Mouse (Mus musculus) embryonic facial prominence, embryonic 15.5 days (tissue): ENCODE results near the gene Abcb1b. TPM values are rescaled to one million over a fixed set of nuclear protein-coding genes. Genes with fewer than 3 reads are reported as not detected.
"Not testable (repeated sequence)": the region's sequence is repeated elsewhere in the genome, so short reads cannot be mapped to it uniquely, and the experiment has no call there.

ENCODE experiments used
- ATAC-seq: fragments of 200-750 bp; cut with Nextera tagmentation; 2 replicates; pipeline ENCODE4 v1.8.0; 2017; ENCODE audit warnings: low read depth, moderate TSS enrichment; ENCODE audit not compliant: insufficient number of reproducible peaks, low FRiP score, low TSS enrichment
- H3K27ac ChIP-seq: fragments of 300-500 bp; sonication (generic); replicated peaks from 2 replicates; pipeline ENCODE4 v1.5.1; 2015; ENCODE audit warnings: mild to moderate bottlenecking, inconsistent platforms
- H3K27me3 ChIP-seq: fragments of 300-500 bp; sonication (generic); 2 replicates; pipeline ENCODE4 v1.6.1; 2015; ENCODE audit warnings: inconsistent platforms
- H3K36me3 ChIP-seq: fragments of 300-500 bp; sonication (generic); 2 replicates; pipeline ENCODE4 v1.6.1; 2015; ENCODE audit warnings: mild to moderate bottlenecking, inconsistent platforms
- H3K4me1 ChIP-seq: fragments of 300-500 bp; sonication (generic); 2 replicates; pipeline ENCODE4 v1.6.1; 2015; ENCODE audit warnings: inconsistent platforms
- H3K4me2 ChIP-seq: fragments of 300-500 bp; sonication (generic); replicated peaks from 2 replicates; pipeline ENCODE4 v1.6.1; 2015; ENCODE audit warnings: mild to moderate bottlenecking, inconsistent platforms
- H3K4me3 ChIP-seq: fragments of 300-500 bp; sonication (generic); replicated peaks from 2 replicates; pipeline ENCODE4 v1.5.1; 2015; ENCODE audit warnings: mild to moderate bottlenecking, inconsistent platforms
- H3K9ac ChIP-seq: fragments of 300-500 bp; sonication (generic); 2 replicates; pipeline ENCODE4 v1.6.1; 2015; ENCODE audit warnings: inconsistent platforms
- H3K9me3 ChIP-seq: fragments of 300-500 bp; sonication (generic); replicated peaks from 2 replicates; pipeline ENCODE4 v1.6.1; 2016; ENCODE audit warnings: inconsistent platforms
- WGBS: fragments of 180-500 bp; shearing (Covaris S2); methylation state at CpG from one replicate; pipeline ENCODE4 v1.1.7; 2015; 5-methylcytosine and 5-hydroxymethylcytosine counted together
- polyA plus RNA-seq: library from polyadenylated mRNA; unstranded; fragments of >200 nt; fragmentation: Nextera tagmentation; extraction: Ambion mirVana; gene quantifications from 2 replicates; pipeline ENCODE4 v1.2.1, GENCODE M21; 2015

The Abcb1b gene
- polyA plus RNA-seq, 1 experiment from 2014 or later: 2.3 TPM

DNA sequence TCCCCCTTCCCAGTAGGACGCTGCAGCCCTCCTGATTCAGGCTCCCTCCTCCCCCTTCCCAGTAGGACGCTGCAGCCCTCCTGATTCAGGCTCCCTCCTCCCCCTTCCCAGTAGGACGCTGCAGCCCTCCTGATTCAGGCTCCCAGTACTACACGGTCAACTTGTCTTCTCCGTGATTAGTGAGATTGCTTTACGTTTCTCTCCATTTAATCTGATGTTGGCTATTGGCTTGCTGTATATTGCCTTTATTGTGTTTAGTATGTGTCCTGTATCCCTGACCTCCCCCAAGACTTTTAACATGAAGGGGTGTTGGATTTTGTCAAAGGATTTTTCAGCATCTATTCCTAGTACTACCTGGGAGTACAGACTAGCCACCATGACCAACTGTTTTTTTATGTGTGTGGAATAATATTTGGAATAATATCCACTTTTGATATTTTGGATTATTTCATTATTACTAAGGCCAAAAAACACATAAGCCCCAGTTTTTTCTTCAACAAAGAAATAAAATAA, 22.7 kb downstream of the Abcb1b start:
- 3% methylated on average over 5 of the region's 6 CpGs for WGBS
- H3K4me2 ChIP-seq: peak overlapping the region; percentile 46
- H3K9ac ChIP-seq, H3K27ac ChIP-seq, H3K27me3 ChIP-seq, H3K36me3 ChIP-seq, ATAC-seq, H3K4me3 ChIP-seq, H3K4me1 ChIP-seq, H3K9me3 ChIP-seq: not testable (repeated sequence)

DNA sequence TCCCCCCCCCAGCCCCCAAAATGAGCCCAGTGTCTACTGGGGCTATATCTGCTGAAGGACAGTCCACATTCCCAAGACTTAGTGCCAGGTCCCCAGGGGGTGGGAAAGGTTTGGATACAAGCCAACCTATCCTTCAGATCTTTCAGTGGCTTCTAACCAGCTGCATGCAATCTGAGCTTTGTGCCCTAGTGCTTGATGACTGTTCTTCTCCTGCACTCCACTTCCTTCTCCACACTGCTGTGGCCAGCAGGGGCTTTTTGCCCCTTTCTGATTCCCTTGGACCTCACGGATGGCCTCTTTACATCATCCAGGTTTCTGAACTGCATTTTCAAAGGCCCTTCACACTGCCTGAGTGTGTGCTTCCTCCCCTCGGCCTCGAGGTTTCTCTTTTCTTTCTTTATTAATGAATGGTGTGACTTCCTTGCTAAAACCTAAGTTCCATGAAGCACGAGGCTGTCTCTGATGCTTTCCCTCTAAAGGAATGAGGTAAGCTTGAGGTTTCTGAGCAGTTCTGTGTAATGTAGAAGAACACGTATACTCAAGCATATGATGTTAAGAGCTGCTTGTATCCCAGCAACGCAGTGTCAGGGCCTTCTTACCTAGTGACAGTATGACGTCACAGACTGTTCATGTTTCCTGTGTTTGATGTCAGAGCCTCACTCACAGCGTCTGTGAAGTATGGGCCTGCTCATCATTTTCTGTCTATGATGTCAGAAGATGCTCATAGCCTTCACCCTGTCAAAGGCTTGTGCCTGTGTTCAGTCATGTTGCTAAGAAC, 40.9 kb downstream of the Abcb1b start:
- Histone ChIP-seq H3K4me2 (no peak overlapping the region), H3K27me3 (no peaks in the 10 kb centered on the region), H3K4me1 (no peaks in the 10 kb centered on the region; the same call in 1 of the 2 replicates), H3K27ac (no peak overlapping the region), H3K9me3 (no peaks in the 10 kb centered on the region), H3K36me3 (no peaks in the 10 kb centered on the region), H3K4me3 (no peak overlapping the region), H3K9ac (no peak overlapping the region)
- WGBS: 59% methylated on average over 8 of the region's 8 CpGs
- ATAC-seq: no peak

DNA sequence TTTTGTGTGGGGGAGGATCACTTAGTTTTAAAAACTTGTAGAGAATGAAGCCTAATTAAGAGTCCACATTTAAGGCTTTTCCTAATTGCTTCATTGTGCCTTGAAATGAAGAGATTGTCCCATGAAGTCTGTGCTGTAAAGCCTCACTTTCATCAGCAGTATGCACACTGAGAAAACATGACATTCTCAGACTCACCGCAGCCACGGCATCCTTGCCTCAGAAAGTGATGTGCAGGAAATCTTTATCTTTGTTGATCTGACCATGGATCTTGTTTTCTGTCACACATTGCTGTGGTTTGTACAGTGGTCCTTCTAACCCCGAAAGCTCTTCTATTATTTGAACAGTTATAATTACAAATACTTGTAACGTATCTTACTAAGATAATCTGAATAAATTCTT, 41.7 kb downstream of the Abcb1b start:
- Histone ChIP-seq H3K4me1 (no peaks in the 10 kb centered on the region; the same call in 1 of the 2 replicates), H3K9ac (no peak overlapping the region), H3K4me3 (no peak overlapping the region), H3K4me2 (no peak overlapping the region), H3K36me3 (no peaks in the 10 kb centered on the region), H3K27me3 (no peaks in the 10 kb centered on the region), H3K9me3 (no peaks in the 10 kb centered on the region), H3K27ac (no peak overlapping the region)
- ATAC-seq: no peak
- WGBS: 71% methylated on average over 4 of the region's 4 CpGs

- WGBS: 35% methylated on average over 5 of the region's 5 CpGs
- ATAC-seq: no peak
- no peaks in the 10 kb centered on the region for H3K36me3 ChIP-seq
- H3K9ac ChIP-seq: no peak overlapping the region
- H3K9me3 ChIP-seq: no peaks in the 10 kb centered on the region
- H3K27ac ChIP-seq: no peak overlapping the region
- no peak overlapping the region for H3K4me3 ChIP-seq
- no peaks in the 10 kb centered on the region for H3K27me3 ChIP-seq
- no peak overlapping the region for H3K4me2 ChIP-seq
- H3K4me1 ChIP-seq: no peaks in the 10 kb centered on the region; the same call in 1 of the 2 replicates
Observed at GRCm38 (mm10) chr5:8840887-8841286, 42.9 kb downstream of the Abcb1b start.

GRCm38 (mm10) chr5:8842815-8843214, 44.9 kb downstream of the Abcb1b start:
- no peaks in the 10 kb centered on the region for H3K36me3 ChIP-seq

DNA sequence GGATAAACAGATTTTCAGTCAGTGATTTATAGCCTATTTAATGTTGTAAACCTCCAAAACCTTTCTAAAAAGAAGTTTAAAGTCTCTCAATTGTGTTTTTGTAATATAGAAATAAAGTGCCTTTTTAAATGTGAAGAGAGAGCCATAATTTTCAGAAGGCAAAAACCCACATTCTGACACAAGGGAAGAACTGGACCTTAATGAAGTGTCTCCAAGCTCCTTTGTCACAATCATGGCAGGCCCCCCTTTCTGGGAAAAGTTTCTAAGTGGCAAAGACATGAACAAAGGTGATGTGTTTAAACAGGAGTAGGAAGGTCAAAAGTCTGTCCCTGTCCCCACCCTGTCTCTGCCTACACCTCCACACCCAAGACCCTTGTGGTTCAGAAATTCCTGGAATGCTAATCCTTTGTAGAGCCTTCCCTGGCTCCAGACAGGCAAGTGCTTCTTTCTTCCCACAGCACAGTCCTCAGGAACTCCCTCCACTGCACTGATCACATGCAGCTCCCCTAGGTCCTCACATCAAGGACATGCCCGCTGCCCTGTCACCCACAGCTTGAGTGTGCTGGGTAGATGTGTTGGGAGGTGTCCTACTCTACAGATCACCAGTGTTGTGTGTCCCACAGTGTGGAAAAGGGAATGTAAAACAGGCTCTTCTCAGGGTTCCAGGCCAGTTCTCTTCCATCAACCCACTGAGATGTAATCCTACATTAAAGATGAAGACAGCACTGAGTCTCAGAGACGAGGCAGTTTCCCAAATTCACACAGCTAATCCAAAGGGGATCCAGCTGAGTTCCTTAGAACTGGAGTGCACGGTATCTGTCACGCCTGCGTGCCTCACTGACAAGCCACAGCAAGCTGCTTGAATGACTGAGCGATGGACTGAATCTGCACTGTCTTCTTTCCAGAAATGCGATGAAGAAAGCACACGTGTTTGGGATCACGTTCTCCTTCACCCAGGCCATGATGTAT, 50.9 kb downstream of the Abcb1b start:
- 51% methylated on average over 7 of the region's 9 CpGs for WGBS
- H3K4me3 ChIP-seq, H3K9ac ChIP-seq, H3K27me3 ChIP-seq, H3K4me2 ChIP-seq, H3K4me1 ChIP-seq, H3K9me3 ChIP-seq, H3K36me3 ChIP-seq, ATAC-seq, H3K27ac ChIP-seq: not testable (repeated sequence)

More at GRCm38 (mm10) chr5:8842815-8843214, 44.9 kb downstream of the Abcb1b start:
- Histone ChIP-seq H3K9ac (no peak overlapping the region), H3K9me3 (no peaks in the 10 kb centered on the region), H3K4me3 (no peak overlapping the region), H3K27me3 (no peaks in the 10 kb centered on the region), H3K27ac (no peak overlapping the region), H3K4me2 (no peak overlapping the region), H3K4me1 (no peaks in the 10 kb centered on the region; the same call in 1 of the 2 replicates)
- ATAC-seq: no peak
- 30% methylated on average over 3 of the region's 3 CpGs for WGBS

DNA sequence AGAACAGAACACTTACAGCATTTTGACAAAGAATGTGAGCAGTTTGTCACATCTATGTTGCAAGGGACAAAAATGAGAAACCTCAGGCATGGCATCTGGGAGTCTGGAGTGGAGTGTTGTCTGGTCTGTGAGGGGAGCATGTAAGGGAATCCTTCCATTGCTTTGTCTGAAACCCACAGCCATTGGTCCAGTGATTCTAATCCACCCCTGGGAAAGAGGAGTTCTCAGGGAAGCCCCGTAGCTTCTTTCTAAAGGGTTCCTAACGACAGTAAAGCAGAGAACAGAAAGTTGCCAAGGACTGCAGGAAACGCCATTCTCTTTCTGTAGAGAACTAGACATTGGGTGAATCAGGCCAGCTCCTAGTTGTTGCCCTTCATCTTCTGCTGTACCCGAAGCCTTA, 52.9 kb downstream of the Abcb1b start:
- Histone ChIP-seq H3K4me1 (no peaks in the 10 kb centered on the region), H3K9me3 (no peaks in the 10 kb centered on the region), H3K36me3 (no peaks in the 10 kb centered on the region), H3K4me3 (no peak overlapping the region), H3K27ac (no peak overlapping the region), H3K4me2 (no peak overlapping the region), H3K27me3 (no peaks in the 10 kb centered on the region), H3K9ac (no peak overlapping the region)
- 57% methylated on average over 4 of the region's 4 CpGs for WGBS
- no peak for ATAC-seq

- Histone ChIP-seq H3K36me3 (no peaks in the 10 kb centered on the region), H3K9me3 (no peaks in the 10 kb centered on the region), H3K4me1 (no peaks in the 10 kb centered on the region), H3K4me2 (no peak overlapping the region), H3K27me3 (no peaks in the 10 kb centered on the region), H3K27ac (no peak overlapping the region), H3K4me3 (no peak overlapping the region), H3K9ac (no peak overlapping the region)
- ATAC-seq: no peak
- WGBS: 73% methylated on average over 6 of the region's 6 CpGs
Observed at GRCm38 (mm10) chr5:8857201-8857600, 59.3 kb downstream of the Abcb1b start.

DNA sequence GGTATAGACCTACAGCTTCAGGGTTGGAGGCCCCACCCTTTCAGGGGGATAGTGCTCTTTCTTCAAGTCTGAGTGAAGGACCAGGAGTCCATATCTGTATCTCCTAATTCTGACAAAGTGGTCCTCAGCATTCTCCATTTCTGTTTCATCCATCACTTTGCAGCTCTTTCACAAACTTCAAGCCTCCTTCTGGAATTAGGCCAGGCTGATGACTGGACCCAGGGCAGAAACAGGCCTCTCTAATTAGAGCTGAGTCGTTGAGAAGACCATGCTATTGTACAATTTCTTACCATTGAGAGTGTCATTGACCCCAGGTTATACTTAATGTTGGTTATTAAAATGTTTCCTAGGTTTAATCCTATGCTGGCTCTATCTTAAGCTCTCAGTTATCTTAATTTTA, 63.9 kb downstream of the Abcb1b start:
- no peaks in the 10 kb centered on the region for H3K36me3 ChIP-seq
- no peaks in the 10 kb centered on the region for H3K4me1 ChIP-seq
- H3K9ac ChIP-seq: no peak overlapping the region
- no peaks in the 10 kb centered on the region for H3K9me3 ChIP-seq
- H3K27ac ChIP-seq: no peak overlapping the region
- H3K27me3 ChIP-seq: no peaks in the 10 kb centered on the region
- no peak overlapping the region for H3K4me2 ChIP-seq
- WGBS: 78% methylated on average over 1 of the region's 1 CpGs
- ATAC-seq: no peak
- no peak overlapping the region for H3K4me3 ChIP-seq

DNA sequence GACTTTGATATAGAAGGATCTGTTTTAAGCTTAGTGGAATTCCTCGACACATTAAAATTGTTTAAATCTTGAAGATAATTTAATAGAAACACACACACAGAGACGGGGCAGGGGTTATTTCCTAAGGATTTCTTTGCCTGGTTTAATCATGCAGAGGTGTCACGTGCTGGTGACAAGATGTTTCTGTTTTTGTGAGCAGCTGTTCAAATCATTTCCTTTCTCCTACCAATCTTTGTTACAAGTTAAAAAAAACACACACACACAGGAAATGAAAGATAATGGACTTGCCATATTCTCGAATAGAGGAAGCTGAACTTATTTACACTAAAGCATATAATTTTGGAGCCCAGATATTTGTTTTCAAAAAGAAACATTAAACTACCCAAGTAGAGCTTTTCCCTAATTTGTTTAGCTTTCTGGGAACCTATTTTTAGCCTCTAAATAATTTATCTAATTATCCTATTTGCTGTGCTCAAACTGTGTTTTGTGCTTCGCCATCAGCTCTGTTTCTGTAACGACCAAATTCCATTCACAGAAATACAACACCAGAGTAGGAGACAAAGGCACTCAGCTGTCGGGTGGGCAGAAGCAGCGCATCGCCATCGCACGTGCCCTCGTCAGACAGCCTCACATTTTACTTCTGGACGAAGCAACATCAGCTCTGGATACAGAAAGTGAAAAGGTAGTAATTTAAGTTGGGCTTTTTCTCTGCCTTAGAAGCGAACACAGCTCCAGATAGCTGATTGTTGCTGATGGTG, 65.8 kb downstream of the Abcb1b start:
- H3K27me3 ChIP-seq: no peaks in the 10 kb centered on the region
- H3K4me3 ChIP-seq: no peak overlapping the region
- H3K27ac ChIP-seq: no peak overlapping the region
- ATAC-seq: no peak
- no peaks in the 10 kb centered on the region for H3K4me1 ChIP-seq
- 41% methylated on average over 14 of the region's 14 CpGs for WGBS
- no peaks in the 10 kb centered on the region for H3K36me3 ChIP-seq
- no peak overlapping the region for H3K9ac ChIP-seq
- no peak overlapping the region for H3K4me2 ChIP-seq
- no peaks in the 10 kb centered on the region for H3K9me3 ChIP-seq

- H3K9me3 ChIP-seq: not testable (repeated sequence)
Observed at GRCm38 (mm10) chr5:8865630-8866029, 67.7 kb downstream of the Abcb1b start.

More at GRCm38 (mm10) chr5:8865630-8866029, 67.7 kb downstream of the Abcb1b start:
- not testable (repeated sequence) for H3K4me3 ChIP-seq, H3K9ac ChIP-seq, H3K27ac ChIP-seq, H3K36me3 ChIP-seq, H3K27me3 ChIP-seq, ATAC-seq, H3K4me2 ChIP-seq, H3K4me1 ChIP-seq
- 99% methylated on average over 11 of the region's 11 CpGs for WGBS
